Comparison of ENCODE assay signal across 8 mouse cellular contexts in the genomic region with DNA sequence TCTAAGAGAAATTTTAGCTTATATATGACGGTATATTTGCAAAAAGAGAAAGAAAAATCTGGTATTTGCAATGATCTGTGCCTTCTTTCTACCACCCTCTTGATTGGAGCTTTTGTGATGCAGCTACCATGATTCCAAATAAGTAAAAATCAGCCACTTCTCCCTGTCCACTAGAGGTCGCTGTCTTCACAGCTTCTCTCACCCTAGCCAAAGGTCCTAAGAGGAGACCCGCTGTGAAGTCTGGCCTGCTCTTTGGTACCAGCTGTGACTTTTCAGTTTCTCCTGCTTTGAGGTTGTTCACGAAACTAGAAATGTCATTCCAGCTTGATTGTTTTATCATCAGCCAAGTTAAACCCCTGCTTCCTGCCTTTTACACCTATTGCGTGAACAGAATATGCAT. TPM values are rescaled to one million over a fixed set of nuclear protein-coding genes. Genes with fewer than 3 reads are reported as not detected.
A peak's percentile ranks its signal among the peaks of the same experiment; 100 is the strongest.
DNase-seq lines count a peak whose midpoint lies in the region; ATAC-seq and TF ChIP-seq lines count a peak whose summit lies in the region.

No protein-coding gene starts in this region.

- no peaks in the 10 kb centered on the region for H3K27me3 ChIP-seq in hindbrain, embryonic 14.5 days (ENCODE audit: control insufficient read depth, insufficient read depth, low read length)

- H3K9me3 ChIP-seq in hindbrain, embryonic 14.5 days (ENCODE audit: control insufficient read depth, low read length), result no peaks in the 10 kb centered on the region

- no peak overlapping the region for H3K4me2 ChIP-seq in hindbrain, embryonic 14.5 days (replicated peaks)

- H3K4me3 ChIP-seq in layer of hippocampus, adult 2 months, result no peak overlapping the region
- no peak overlapping the region for H3K4me3 ChIP-seq in hindbrain, embryonic 14.5 days (replicated peaks; ENCODE audit: low read length)

- no peak overlapping the region for H3K9ac ChIP-seq in hindbrain, embryonic 14.5 days

- no peaks in the 10 kb centered on the region for H3K36me3 ChIP-seq in hindbrain, embryonic 14.5 days (replicated peaks; ENCODE audit: control insufficient read depth, insufficient read depth)

- no peak for DNase-seq in layer of hippocampus, adult 2 months (ENCODE audit: low spot score in 2 of 2)
- DNase-seq in layer of hippocampus, postnatal 36 days, result no peak
- peak; percentile 77 for DNase-seq in ES-CJ7 (ENCODE audit: low read depth, low spot score)
- DNase-seq in adrenal gland, postnatal 10 days, result peak; percentile 13
- peak; percentile 74 for DNase-seq in hindbrain, embryonic 14.5 days (ENCODE audit: low spot score)
- no peak for DNase-seq in spleen, postnatal 4 days (ENCODE audit: low spot score in 2 of 2)

- no peak for ATAC-seq in hindbrain, embryonic 14.5 days (ENCODE audit: low FRiP score)
- ATAC-seq in megakaryocyte progenitor cell, adult 5-6 weeks (replicated peaks; ENCODE audit: poor library complexity), result peak; percentile 85
- ATAC-seq in erythroid progenitor cell, adult 5-6 weeks (replicated peaks; ENCODE audit: low FRiP score, poor library complexity, severe bottlenecking), result no peak

- peak; percentile 82 for TF ChIP-seq CTCF in layer of hippocampus, adult 2 months (conservative IDR thresholded peaks at IDR 0.05)

- no peaks in the 10 kb centered on the region for H3K4me1 ChIP-seq in hindbrain, embryonic 14.5 days (replicated peaks; ENCODE audit: control insufficient read depth, insufficient read depth, low read length)

- 26% methylated on average over 5 of the region's 5 CpGs for WGBS in hindbrain, embryonic 14.5 days

- H3K27ac ChIP-seq in layer of hippocampus, adult 2 months, result no peak overlapping the region
- H3K27ac ChIP-seq in hindbrain, embryonic 14.5 days, result no peak overlapping the region

RNA-seq across cellular contexts. Expression of a gene that starts 14.5 kb away (rescaled TPM):
- 1 to 10 TPM; 1.6 to 2.3 TPM for total RNA-seq in layer of hippocampus, adult 2 months (2021)
- total RNA-seq in layer of hippocampus, postnatal 36 days (2021), result 1 to 10 TPM; 1.8 TPM
- total RNA-seq in adrenal gland, postnatal 10 days (2021), result 1 to 10 TPM in 1 of 2 experiments, under 1 TPM in 1; 0.72 to 1.5 TPM
- 0.18 and 0.32 TPM in 2 replicates for polyA plus RNA-seq in hindbrain, embryonic 14.5 days (2014; fragmentation: Nextera tagmentation; extraction: Ambion mirVana)
- 3.8 and 3.9 TPM in 2 replicates for total RNA-seq in megakaryocyte progenitor cell, adult 5-6 weeks (2015)
- total RNA-seq in megakaryocyte progenitor cell, adult 5-6 weeks (2017), result 4.9 and 5.3 TPM in 2 replicates
- 1.1 and 1.7 TPM in 2 replicates for total RNA-seq in erythroid progenitor cell, adult 5-6 weeks (2015; ENCODE audit: low replicate concordance)
- total RNA-seq in erythroid progenitor cell, adult 5-6 weeks (2017; ENCODE audit: low replicate concordance), result 0.38 and 0.39 TPM in 2 replicates

Comparison
In these comparisons a context has a peak if more than half of its experiments do, and no peak if none do; other contexts are left out.
1. DNase-seq: peak in ES-CJ7 (single experiment), adrenal gland, postnatal 10 days (single experiment) and hindbrain, embryonic 14.5 days (single experiment); none in layer of hippocampus, adult 2 months (0 of 2), layer of hippocampus, postnatal 36 days (0 of 2) and spleen, postnatal 4 days (0 of 2).